Mouse (Mus musculus) olfactory bulb, adult 2 months (tissue): ENCODE data around the gene Arhgap28.

Experiments used
- CTCF ChIP-seq: fragments of 200-500 bp; IDR thresholded peaks from 2 replicates; pipeline ENCODE4 v1.5.1; 2012; ENCODE audit warnings: low read depth, mild to moderate bottlenecking, low read length, moderate library complexity; ENCODE audit not compliant: insufficient read depth
- POLR2A ChIP-seq: fragments of 200-500 bp; IDR thresholded peaks from 2 replicates; pipeline ENCODE4 v1.6.1; 2012; ENCODE audit warnings: mild to moderate bottlenecking, low read depth, low read length, moderate library complexity; ENCODE audit not compliant: insufficient read depth

- TF ChIP-seq CTCF, result no peak
- no peak for TF ChIP-seq POLR2A
These were observed 9.1 kb downstream of the Arhgap28 start for GRCm38 (mm10) chr17:67994861-67995260.
